Mouse (Mus musculus) layer of hippocampus, postnatal 14 days (tissue): ENCODE measurements at regions not wholly inside any gene's neighbourhood (a gene's known extent, or its start where the extent isn't known, plus 50 kb on each side); places are given as distances from the start of the nearest gene placed in this dataset.

Experiments
- DNase-seq, 2 experiments: peaks; one replicate each; pipeline ENCODE4 v3.0.0; 2021 to 2022; ENCODE audit warnings: low spot score in 2 of 2, mixed read lengths in 1 of 2

GRCm38 (mm10) chr8:30946154-30947065, 2482.1 kb upstream of the 5930422O12Rik start:
- no peak for DNase-seq

- DNase-seq: no peak
Measured at GRCm38 (mm10) chr8:30952818-30953217, 2475.7 kb upstream of the 5930422O12Rik start.

- DNase-seq: no peak
Measured at GRCm38 (mm10) chr8:30959436-30960180, 2468.9 kb upstream of the 5930422O12Rik start.

GRCm38 (mm10) chr8:30960486-30960885, 2468.0 kb upstream of the 5930422O12Rik start:
- DNase-seq: no peak

- DNase-seq: no peak
Measured at GRCm38 (mm10) chr8:30962207-30962606, 2466.3 kb upstream of the 5930422O12Rik start.

- DNase-seq: no peak
Measured at GRCm38 (mm10) chr8:30982814-30983213, 2445.7 kb upstream of the 5930422O12Rik start.

- DNase-seq: no peak
Measured at GRCm38 (mm10) chr8:30988051-30988450, 2440.5 kb upstream of the 5930422O12Rik start.

- DNase-seq: no peak
Measured at GRCm38 (mm10) chr8:30998657-30999056, 2429.9 kb upstream of the 5930422O12Rik start.

- DNase-seq: no peak
Measured at GRCm38 (mm10) chr8:31000120-31000519, 2428.4 kb upstream of the 5930422O12Rik start.

- no peak for DNase-seq
Measured at GRCm38 (mm10) chr8:31001980-31002730, 2426.4 kb upstream of the 5930422O12Rik start.

- DNase-seq: peak in 1 of 2 experiments; percentile 34
Measured at GRCm38 (mm10) chr8:31008309-31008708, 2420.2 kb upstream of the 5930422O12Rik start.

- DNase-seq: peak; percentile 43 to 54
Measured at GRCm38 (mm10) chr8:31012068-31012467, 2416.4 kb upstream of the 5930422O12Rik start.

GRCm38 (mm10) chr8:31031721-31032591, 2396.6 kb upstream of the 5930422O12Rik start:
- DNase-seq: peak; percentile 57 to 79

GRCm38 (mm10) chr8:31033281-31033680, 2395.2 kb upstream of the 5930422O12Rik start:
- peak; percentile 90 to 95 for DNase-seq

GRCm38 (mm10) chr8:31036892-31037291, 2391.6 kb upstream of the 5930422O12Rik start:
- no peak for DNase-seq
